12 mouse cellular contexts compared by ENCODE assay signal in the genomic region with DNA sequence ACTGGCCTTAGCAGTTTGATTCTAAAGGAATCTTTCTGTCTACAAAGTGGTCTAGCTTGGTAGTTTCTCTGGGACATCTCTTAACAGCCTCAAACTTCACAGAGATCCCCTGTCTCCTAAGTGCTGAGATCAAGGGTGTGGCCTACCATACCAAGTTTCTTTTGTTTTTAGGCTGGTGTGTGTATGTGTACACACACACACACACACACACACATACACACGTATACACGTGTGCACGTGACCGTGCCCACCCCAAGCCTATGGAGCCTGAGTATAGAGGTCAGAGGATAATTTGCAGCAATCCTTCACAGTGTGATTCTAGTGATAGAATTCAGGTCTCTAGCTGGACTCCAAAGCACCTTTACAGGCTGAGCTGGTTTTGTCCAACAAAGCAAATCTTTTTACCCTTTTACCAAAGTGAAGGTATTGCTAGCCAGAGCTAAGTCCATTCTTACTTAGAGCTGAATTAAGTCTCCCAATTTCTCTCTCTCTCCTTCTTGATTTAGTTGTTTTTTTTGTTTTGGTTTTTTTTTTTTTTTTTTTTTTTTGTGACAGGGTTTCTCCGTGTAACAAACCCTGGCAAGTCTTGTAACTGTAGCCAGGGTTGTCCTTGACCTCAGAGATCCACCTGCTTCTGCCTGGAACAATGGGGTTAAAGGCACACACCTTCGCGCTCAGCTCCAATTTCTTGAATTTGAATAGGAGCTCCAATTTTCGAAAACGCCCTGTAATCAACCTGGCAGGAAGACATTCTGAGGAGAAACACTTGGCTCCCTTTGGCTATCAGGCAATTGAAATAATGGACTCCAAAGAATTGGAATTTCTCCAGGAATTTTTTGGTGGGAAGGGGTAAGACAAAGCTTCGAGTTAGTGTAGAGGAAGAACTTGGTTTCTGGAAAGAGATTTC. TPM values are rescaled to one million over a fixed set of nuclear protein-coding genes. Genes with fewer than 3 reads are reported as not detected.
DNase-seq lines count a peak whose midpoint lies in the region; ATAC-seq lines count a peak whose summit lies in the region.
"Had no signal": no experiment of that assay in that cellular context is flagged by ENCODE, and none has a peak within 500 bp of the region (broad histone marks: within the 10 kb centered on the region; RNA-seq: fewer than 3 reads in every experiment).

No protein-coding gene starts in this region.

- DNase-seq in heart, adult 18-20 months = no peak
- DNase-seq in testis, postnatal 14 days (ENCODE audit: low spot score) = peak; percentile 27
- no peak for DNase-seq in testis, postnatal 10 days (ENCODE audit: low spot score)
- DNase-seq in B cell, adult 2 months = no peak
- no peak for DNase-seq in adrenal gland, postnatal 10 days
- DNase-seq: kidney, adult 2 months had no signal

- peak overlapping the region; percentile 85; the same call in 1 of the 2 replicates for H3K4me3 ChIP-seq in heart, embryonic 13.5 days
- no peak overlapping the region for H3K4me3 ChIP-seq in hindbrain, embryonic 16.5 days (ENCODE audit: low read length)
- no peak overlapping the region; the same call in 1 of the 2 replicates for H3K4me3 ChIP-seq in stomach, embryonic 16.5 days (replicated peaks; ENCODE audit: low read length)

- H3K9me3 ChIP-seq in heart, embryonic 13.5 days = no peaks in the 10 kb centered on the region
- no peaks in the 10 kb centered on the region for H3K9me3 ChIP-seq in hindbrain, embryonic 16.5 days (ENCODE audit: control insufficient read depth, low read length)
- no peaks in the 10 kb centered on the region for H3K9me3 ChIP-seq in stomach, embryonic 16.5 days (replicated peaks; ENCODE audit: control insufficient read depth, low read length)
- H3K9me3 ChIP-seq: embryonic facial prominence, embryonic 12.5 days had no signal

- H3K4me1 ChIP-seq in heart, embryonic 13.5 days = peaks cover 24% of the 10 kb centered on the region
- peaks cover 13% of the 10 kb centered on the region for H3K4me1 ChIP-seq in hindbrain, embryonic 16.5 days (ENCODE audit: control insufficient read depth, insufficient read depth, low read depth, low read length)
- peaks cover 15% of the 10 kb centered on the region; the same call in 1 of the 2 replicates for H3K4me1 ChIP-seq in stomach, embryonic 16.5 days (ENCODE audit: control insufficient read depth, insufficient read depth, low read length)

- no peaks in the 10 kb centered on the region for H3K27me3 ChIP-seq in heart, embryonic 13.5 days (replicated peaks)
- no peaks in the 10 kb centered on the region for H3K27me3 ChIP-seq in hindbrain, embryonic 16.5 days (replicated peaks; ENCODE audit: control insufficient read depth, insufficient read depth, low read length)
- H3K27me3 ChIP-seq in stomach, embryonic 16.5 days (ENCODE audit: control insufficient read depth, insufficient read depth, low read length) = no peaks in the 10 kb centered on the region
- H3K27me3 ChIP-seq: embryonic facial prominence, embryonic 12.5 days had no signal

- H3K27ac ChIP-seq in heart, embryonic 13.5 days (replicated peaks) = no peak overlapping the region
- H3K27ac ChIP-seq in hindbrain, embryonic 16.5 days (ENCODE audit: low read depth, low read length) = no peak overlapping the region
- H3K27ac ChIP-seq in stomach, embryonic 16.5 days (ENCODE audit: low read length) = no peak overlapping the region

- H3K36me3 ChIP-seq in heart, embryonic 13.5 days = peaks cover 14% of the 10 kb centered on the region
- H3K36me3 ChIP-seq in hindbrain, embryonic 16.5 days (ENCODE audit: control insufficient read depth, insufficient read depth, low read length) = no peaks in the 10 kb centered on the region
- peaks cover 4% of the 10 kb centered on the region; the same call in 1 of the 2 replicates for H3K36me3 ChIP-seq in stomach, embryonic 16.5 days (ENCODE audit: control insufficient read depth, insufficient read depth, low read length)

- no peak for ATAC-seq in heart, embryonic 13.5 days (ENCODE audit: extremely low read depth, insufficient number of reproducible peaks, low FRiP score, low TSS enrichment)
- no peak for ATAC-seq in hindbrain, embryonic 16.5 days
- ATAC-seq in stomach, embryonic 16.5 days (ENCODE audit: insufficient read depth, low FRiP score) = no peak

- no peak overlapping the region for H3K9ac ChIP-seq in heart, embryonic 13.5 days
- H3K9ac ChIP-seq in hindbrain, embryonic 16.5 days (ENCODE audit: low read depth, low read length) = no peak overlapping the region
- peak overlapping the region; percentile 86; the same call in 1 of the 2 replicates for H3K9ac ChIP-seq in stomach, embryonic 16.5 days (ENCODE audit: low read length)

- WGBS in heart, embryonic 13.5 days = 63% methylated on average over 10 of the region's 10 CpGs
- 70% methylated on average over 10 of the region's 10 CpGs for WGBS in hindbrain, embryonic 16.5 days
- WGBS in stomach, embryonic 16.5 days = 59% methylated on average over 10 of the region's 10 CpGs

- H3K4me2 ChIP-seq in heart, embryonic 13.5 days = peak overlapping the region; percentile 86
- peak overlapping the region; percentile 83 for H3K4me2 ChIP-seq in hindbrain, embryonic 16.5 days (ENCODE audit: low read length)
- peak overlapping the region; percentile 68; the same call in 1 of the 2 replicates for H3K4me2 ChIP-seq in stomach, embryonic 16.5 days (ENCODE audit: low read depth, low read length)

RNA-seq across cellular contexts. Expression of gene Msh6, which starts 1.3 kb away (rescaled TPM):
- polyA plus RNA-seq in heart, embryonic 13.5 days (2015; fragmentation: Nextera tagmentation; extraction: Ambion mirVana) = 28.6 and 30.9 TPM in 2 replicates
- total RNA-seq in heart, adult 18-20 months (2021) = 1 to 10 TPM; 8.4 to 9.1 TPM
- 26.7 and 30.4 TPM in 2 replicates for polyA plus RNA-seq in hindbrain, embryonic 16.5 days (2015; fragmentation: Nextera tagmentation; extraction: Ambion mirVana)
- polyA plus RNA-seq in stomach, embryonic 16.5 days (2015; fragmentation: Nextera tagmentation; extraction: Ambion mirVana) = 36.1 and 38.4 TPM in 2 replicates
- 10 to 100 TPM; 18.9 to 23.8 TPM for total RNA-seq in adrenal gland, postnatal 10 days (2021)

RNA-seq across cellular contexts. Expression of gene Rpl36-ps4, which starts 52.7 kb away (rescaled TPM):
- polyA plus RNA-seq in heart, embryonic 13.5 days (2015; fragmentation: Nextera tagmentation; extraction: Ambion mirVana) = not detected in 2 replicates
- total RNA-seq in heart, adult 18-20 months (2021) = not detected
- polyA plus RNA-seq in hindbrain, embryonic 16.5 days (2015; fragmentation: Nextera tagmentation; extraction: Ambion mirVana) = not detected in 2 replicates
- not detected in 2 replicates for polyA plus RNA-seq in stomach, embryonic 16.5 days (2015; fragmentation: Nextera tagmentation; extraction: Ambion mirVana)
- not detected for total RNA-seq in adrenal gland, postnatal 10 days (2021)
- total RNA-seq: G1E had no signal
- polyA plus RNA-seq: embryonic facial prominence, embryonic 12.5 days; G1E; kidney, adult 2 months; macrophage had no signal
